Mouse (Mus musculus): ENCODE measurements around the gene Vmn2r72. TPM values are rescaled to one million over a fixed set of nuclear protein-coding genes. Genes with fewer than 3 reads are reported as not detected.

Gene Vmn2r72
- total RNA-seq (2021), result not detected
- long read RNA-seq, result 0 reads

GRCm38 (mm10) chr7:85754997-85755396 lies at the start of gene Vmn2r72:
Gene Vmn2r72 (minus strand): TSS chr7:85755097.
- DNase-seq (ENCODE audit: low spot score in 2 of 2), result no peak

Other genes with a start within 250 kb of the Vmn2r72 start
- gene Vmn2r71, start 192.0 kb downstream of the Vmn2r72 start, total RNA-seq (2021), result not detected
- gene Vmn2r70, start 185.9 kb downstream of the Vmn2r72 start, total RNA-seq (2021), result not detected
- not detected for gene Vmn2r73, start 121.2 kb upstream of the Vmn2r72 start, total RNA-seq (2021)
- gene Vmn2r74, start 206.5 kb upstream of the Vmn2r72 start, total RNA-seq (2021), result not detected

All from layer of hippocampus, adult 18-20 months (tissue).